Mouse (Mus musculus): ENCODE measurements around the gene Piwil1. TPM values are rescaled to one million over a fixed set of nuclear protein-coding genes. Genes with fewer than 3 reads are reported as not detected.

The Piwil1 gene
- 0.05 TPM in 1 of 2 replicates, not detected in the other for polyA plus RNA-seq (2015; fragmentation: Nextera tagmentation; extraction: Ambion mirVana)

- no peak within 1 kb of the TSS for H3K9ac ChIP-seq (replicated peaks; ENCODE audit: low read length)
- H3K27me3 ChIP-seq (ENCODE audit: insufficient read depth, low read length) = peaks cover 4% of the 10 kb centered on the region; the same call in 1 of the 2 replicates
- peaks cover 8% of the 10 kb centered on the region; the same call in 1 of the 2 replicates for H3K9me3 ChIP-seq (ENCODE audit: low read length)
- no peak within 1 kb of the TSS for H3K4me3 ChIP-seq (ENCODE audit: low read length)
- no peak within 1 kb of the TSS for H3K27ac ChIP-seq (ENCODE audit: low read length)
- no peaks in the 10 kb centered on the region; the same call in 1 of the 2 replicates for H3K4me1 ChIP-seq (ENCODE audit: insufficient read depth, low read length)
- WGBS = 56% methylated on average over 4 of the region's 4 CpGs
- no peak for ATAC-seq (ENCODE audit: low FRiP score, low TSS enrichment)
- no peak within 1 kb of the TSS for H3K4me2 ChIP-seq (replicated peaks; ENCODE audit: low read depth, low read length)
- no peaks in the 10 kb centered on the region for H3K36me3 ChIP-seq (ENCODE audit: insufficient read depth, low read length)
These were observed at the start of gene Piwil1 for GRCm38 (mm10) chr5:128702224-128702623. Gene Piwil1, plus strand, starts transcription at chr5:128702524.

- Histone ChIP-seq H3K36me3 (ENCODE audit: insufficient read depth, low read length) (no peaks in the 10 kb centered on the region), H3K4me3 (ENCODE audit: low read length) (no peak overlapping the region), H3K27ac (ENCODE audit: low read length) (no peak overlapping the region), H3K27me3 (ENCODE audit: insufficient read depth, low read length) (no peaks in the 10 kb centered on the region), H3K9me3 (ENCODE audit: low read length) (0 out of 2 replicates have a peak, but pooled peaks cover 3% of the 10 kb centered on the region), H3K9ac (replicated peaks; ENCODE audit: low read length) (no peak overlapping the region), H3K4me2 (replicated peaks; ENCODE audit: low read depth, low read length) (no peak overlapping the region), H3K4me1 (ENCODE audit: insufficient read depth, low read length) (no peaks in the 10 kb centered on the region)
- WGBS = 56% methylated on average over 22 of the region's 22 CpGs
- no peak for ATAC-seq (ENCODE audit: low FRiP score, low TSS enrichment)
These were observed 45.7 kb upstream of the Piwil1 start for GRCm38 (mm10) chr5:128656496-128657135.

GRCm38 (mm10) chr5:128660101-128660500 lies 42.2 kb upstream of the Piwil1 start:
- Histone ChIP-seq H3K27ac (ENCODE audit: low read length) (no peak overlapping the region), H3K27me3 (ENCODE audit: insufficient read depth, low read length) (no peaks in the 10 kb centered on the region), H3K9ac (replicated peaks; ENCODE audit: low read length) (no peak overlapping the region), H3K36me3 (ENCODE audit: insufficient read depth, low read length) (no peaks in the 10 kb centered on the region), H3K4me1 (ENCODE audit: insufficient read depth, low read length) (no peaks in the 10 kb centered on the region), H3K9me3 (ENCODE audit: low read length) (0 out of 2 replicates have a peak, but pooled peaks cover 4% of the 10 kb centered on the region), H3K4me2 (replicated peaks; ENCODE audit: low read depth, low read length) (no peak overlapping the region), H3K4me3 (ENCODE audit: low read length) (no peak overlapping the region)
- 54% methylated on average over 8 of the region's 8 CpGs for WGBS
- no peak for ATAC-seq (ENCODE audit: low FRiP score, low TSS enrichment)

GRCm38 (mm10) chr5:128662881-128663280 lies 39.4 kb upstream of the Piwil1 start:
- Histone ChIP-seq H3K4me1 (ENCODE audit: insufficient read depth, low read length) (no peaks in the 10 kb centered on the region), H3K9ac (replicated peaks; ENCODE audit: low read length) (no peak overlapping the region), H3K4me3 (ENCODE audit: low read length) (no peak overlapping the region), H3K4me2 (replicated peaks; ENCODE audit: low read depth, low read length) (no peak overlapping the region), H3K27me3 (ENCODE audit: insufficient read depth, low read length) (no peaks in the 10 kb centered on the region), H3K27ac (ENCODE audit: low read length) (no peak overlapping the region), H3K9me3 (ENCODE audit: low read length) (0 out of 2 replicates have a peak, but pooled peaks cover 4% of the 10 kb centered on the region), H3K36me3 (ENCODE audit: insufficient read depth, low read length) (no peaks in the 10 kb centered on the region)
- no peak for ATAC-seq (ENCODE audit: low FRiP score, low TSS enrichment)
- WGBS = 93% methylated on average over 6 of the region's 6 CpGs

- Histone ChIP-seq H3K27me3 (ENCODE audit: insufficient read depth, low read length) (no peaks in the 10 kb centered on the region), H3K27ac (ENCODE audit: low read length) (no peak overlapping the region), H3K4me2 (replicated peaks; ENCODE audit: low read depth, low read length) (no peak overlapping the region), H3K9ac (replicated peaks; ENCODE audit: low read length) (no peak overlapping the region), H3K36me3 (ENCODE audit: insufficient read depth, low read length) (no peaks in the 10 kb centered on the region), H3K4me3 (ENCODE audit: low read length) (no peak overlapping the region), H3K9me3 (ENCODE audit: low read length) (0 out of 2 replicates have a peak, but pooled peaks cover 4% of the 10 kb centered on the region), H3K4me1 (ENCODE audit: insufficient read depth, low read length) (no peaks in the 10 kb centered on the region)
- no peak for ATAC-seq (ENCODE audit: low FRiP score, low TSS enrichment)
- WGBS = 80% methylated on average over 7 of the region's 7 CpGs
These were observed 38.3 kb upstream of the Piwil1 start for GRCm38 (mm10) chr5:128663976-128664375.

GRCm38 (mm10) chr5:128665045-128665444 lies 37.3 kb upstream of the Piwil1 start:
- no peak overlapping the region for H3K4me3 ChIP-seq (ENCODE audit: low read length)
- no peaks in the 10 kb centered on the region for H3K27me3 ChIP-seq (ENCODE audit: insufficient read depth, low read length)
- H3K4me1 ChIP-seq (ENCODE audit: insufficient read depth, low read length) = no peaks in the 10 kb centered on the region
- no peak overlapping the region for H3K4me2 ChIP-seq (replicated peaks; ENCODE audit: low read depth, low read length)
- 93% methylated on average over 1 of the region's 1 CpGs for whole genome bisulfite sequencing
- H3K36me3 ChIP-seq (ENCODE audit: insufficient read depth, low read length) = no peaks in the 10 kb centered on the region
- no peak overlapping the region for H3K27ac ChIP-seq (ENCODE audit: low read length)
- no peak for ATAC-seq (ENCODE audit: low FRiP score, low TSS enrichment)
- no peak overlapping the region for H3K9ac ChIP-seq (replicated peaks; ENCODE audit: low read length)
- 0 out of 2 replicates have a peak, but pooled peaks cover 4% of the 10 kb centered on the region for H3K9me3 ChIP-seq (ENCODE audit: low read length)

GRCm38 (mm10) chr5:128667303-128667702 lies 35.0 kb upstream of the Piwil1 start:
- no peaks in the 10 kb centered on the region for H3K36me3 ChIP-seq (ENCODE audit: insufficient read depth, low read length)
- no peak overlapping the region for H3K9ac ChIP-seq (replicated peaks; ENCODE audit: low read length)
- H3K4me1 ChIP-seq (ENCODE audit: insufficient read depth, low read length) = no peaks in the 10 kb centered on the region
- no peak overlapping the region for H3K4me3 ChIP-seq (ENCODE audit: low read length)
- no peak overlapping the region for H3K4me2 ChIP-seq (replicated peaks; ENCODE audit: low read depth, low read length)
- 52% methylated on average over 7 of the region's 7 CpGs for WGBS
- peaks cover 4% of the 10 kb centered on the region; the same call in 1 of the 2 replicates for H3K9me3 ChIP-seq (ENCODE audit: low read length)
- no peaks in the 10 kb centered on the region for H3K27me3 ChIP-seq (ENCODE audit: insufficient read depth, low read length)
- H3K27ac ChIP-seq (ENCODE audit: low read length) = no peak overlapping the region
- no peak for ATAC-seq (ENCODE audit: low FRiP score, low TSS enrichment)

GRCm38 (mm10) chr5:128674124-128674523 lies 28.2 kb upstream of the Piwil1 start:
- H3K4me2 ChIP-seq (replicated peaks; ENCODE audit: low read depth, low read length) = no peak overlapping the region
- no peak overlapping the region for H3K4me3 ChIP-seq (ENCODE audit: low read length)
- H3K27ac ChIP-seq (ENCODE audit: low read length) = no peak overlapping the region
- 67% methylated on average over 9 of the region's 9 CpGs for WGBS
- ATAC-seq (ENCODE audit: low FRiP score, low TSS enrichment) = no peak
- no peaks in the 10 kb centered on the region for H3K27me3 ChIP-seq (ENCODE audit: insufficient read depth, low read length)
- no peaks in the 10 kb centered on the region for H3K4me1 ChIP-seq (ENCODE audit: insufficient read depth, low read length)
- H3K36me3 ChIP-seq (ENCODE audit: insufficient read depth, low read length) = no peaks in the 10 kb centered on the region
- no peaks in the 10 kb centered on the region; the same call in 1 of the 2 replicates for H3K9me3 ChIP-seq (ENCODE audit: low read length)
- H3K9ac ChIP-seq (replicated peaks; ENCODE audit: low read length) = no peak overlapping the region

- Histone ChIP-seq H3K4me2 (replicated peaks; ENCODE audit: low read depth, low read length) (no peak overlapping the region), H3K4me1 (ENCODE audit: insufficient read depth, low read length) (no peaks in the 10 kb centered on the region), H3K9me3 (ENCODE audit: low read length) (no peaks in the 10 kb centered on the region), H3K4me3 (ENCODE audit: low read length) (no peak overlapping the region), H3K27me3 (ENCODE audit: insufficient read depth, low read length) (no peaks in the 10 kb centered on the region), H3K9ac (replicated peaks; ENCODE audit: low read length) (no peak overlapping the region), H3K36me3 (ENCODE audit: insufficient read depth, low read length) (no peaks in the 10 kb centered on the region), H3K27ac (ENCODE audit: low read length) (no peak overlapping the region)
- 84% methylated on average over 4 of the region's 4 CpGs for WGBS
- ATAC-seq (ENCODE audit: low FRiP score, low TSS enrichment) = no peak
These were observed 25.0 kb upstream of the Piwil1 start for GRCm38 (mm10) chr5:128677373-128677772.

GRCm38 (mm10) chr5:128677861-128678260 lies 24.5 kb upstream of the Piwil1 start:
- H3K4me2 ChIP-seq (replicated peaks; ENCODE audit: low read depth, low read length) = no peak overlapping the region
- 72% methylated on average over 6 of the region's 6 CpGs for WGBS
- no peak overlapping the region for H3K27ac ChIP-seq (ENCODE audit: low read length)
- no peaks in the 10 kb centered on the region for H3K36me3 ChIP-seq (ENCODE audit: insufficient read depth, low read length)
- H3K27me3 ChIP-seq (ENCODE audit: insufficient read depth, low read length) = no peaks in the 10 kb centered on the region
- no peaks in the 10 kb centered on the region for H3K4me1 ChIP-seq (ENCODE audit: insufficient read depth, low read length)
- no peak overlapping the region for H3K9ac ChIP-seq (replicated peaks; ENCODE audit: low read length)
- no peak for ATAC-seq (ENCODE audit: low FRiP score, low TSS enrichment)
- no peaks in the 10 kb centered on the region for H3K9me3 ChIP-seq (ENCODE audit: low read length)
- no peak overlapping the region for H3K4me3 ChIP-seq (ENCODE audit: low read length)
